Mouse (Mus musculus) bone marrow, adult 2 months (tissue): Measurements from ENCODE around the gene 4930404N11Rik. TPM values are rescaled to one million over a fixed set of nuclear protein-coding genes. Genes with fewer than 3 reads are reported as not detected.

ENCODE experiments used
- H3K27ac ChIP-seq: fragments of 200-500 bp; 2 replicates; pipeline ENCODE4 v1.5.1; 2012; ENCODE audit warnings: low read depth, mild to moderate bottlenecking, control low read depth, inconsistent platforms, low read length; ENCODE audit not compliant: control insufficient read depth, poor library complexity, insufficient read depth
- H3K4me1 ChIP-seq: fragments of 200-500 bp; 2 replicates; pipeline ENCODE4 v1.6.1; 2011; ENCODE audit warnings: low read length; ENCODE audit not compliant: control insufficient read depth, insufficient read depth
- H3K4me3 ChIP-seq: fragments of 200-500 bp; replicated peaks from 2 replicates; pipeline ENCODE3; 2011; ENCODE audit warnings: mild to moderate bottlenecking, low read depth, low read length, control low read depth; ENCODE audit not compliant: control insufficient read depth
- CTCF ChIP-seq: fragments of 200-500 bp; IDR thresholded peaks from 2 replicates; pipeline ENCODE4 v1.5.1; 2011; ENCODE audit warnings: low read length, control low read depth; ENCODE audit not compliant: control insufficient read depth, insufficient read depth
- POLR2A ChIP-seq: fragments of 200-500 bp; IDR thresholded peaks from 2 replicates; pipeline ENCODE4 v1.6.1; 2011; ENCODE audit warnings: low read depth, mild to moderate bottlenecking, control low read depth, low read length, borderline replicate concordance; ENCODE audit not compliant: control insufficient read depth
- WGBS: fragments of 180-500 bp; shearing (Covaris S2); methylation state at CpG from one replicate; pipeline ENCODE4 v1.1.7; 2018; 5-methylcytosine and 5-hydroxymethylcytosine counted together
- polyA plus RNA-seq: library from polyadenylated mRNA; stranded (reverse); fragments of >200 nt; gene quantifications from 2 replicates; pipeline ENCODE4 v1.2.4, GENCODE M21; 2011; ENCODE audit warnings: low replicate concordance; ENCODE audit not compliant: missing spikeins, insufficient read depth, insufficient read length

Gene 4930404N11Rik
- polyA plus RNA-seq, 1 experiment: 12.3 TPM

GRCm38 (mm10) chr10:81313581-81313980, 52.0 kb downstream of the 4930404N11Rik start:
- no peak overlapping the region for H3K27ac ChIP-seq
- no peaks in the 10 kb centered on the region; the same call in 1 of the 2 replicates for H3K4me1 ChIP-seq
- WGBS: 89% methylated on average over 13 of the region's 13 CpGs
- TF ChIP-seq POLR2A (no peak), CTCF (no peak)
- H3K4me3 ChIP-seq: no peak overlapping the region

Other genes starting within 250 kb of the 4930404N11Rik start
- 28.2 and 31.0 TPM in 2 replicates for gene Zbtb7a, start 230.6 kb downstream of the 4930404N11Rik start, polyA plus RNA-seq
- 11.1 and 29.0 TPM in 2 replicates for gene Pias4, start 197.9 kb downstream of the 4930404N11Rik start, polyA plus RNA-seq
- 347 and 468 TPM in 2 replicates for gene Eef2, start 189.2 kb downstream of the 4930404N11Rik start, polyA plus RNA-seq
- 7.2 and 23.2 TPM in 2 replicates for gene Dapk3, start 182.8 kb downstream of the 4930404N11Rik start, polyA plus RNA-seq
- not detected in 2 replicates for gene 4930442H23Rik, start 182.0 kb downstream of the 4930404N11Rik start, polyA plus RNA-seq
- not detected in 2 replicates for gene Nmrk2, start 163.8 kb downstream of the 4930404N11Rik start, polyA plus RNA-seq
- not detected in 2 replicates for gene Atcay, start 135.0 kb downstream of the 4930404N11Rik start, polyA plus RNA-seq
- gene Zfr2, start 132.7 kb downstream of the 4930404N11Rik start, polyA plus RNA-seq: 0.32 and 2.5 TPM in 2 replicates
- gene Matk, start 112.9 kb downstream of the 4930404N11Rik start, polyA plus RNA-seq: 11.9 and 18.9 TPM in 2 replicates
- 34.4 and 75.4 TPM in 2 replicates for gene Mrpl54, start 98.9 kb downstream of the 4930404N11Rik start, polyA plus RNA-seq
- 14.6 and 32.8 TPM in 2 replicates for gene Apba3, start 98.9 kb downstream of the 4930404N11Rik start, polyA plus RNA-seq
- 3.0 and 3.4 TPM in 2 replicates for gene Tjp3, start 74.2 kb downstream of the 4930404N11Rik start, polyA plus RNA-seq
- gene Pip5k1c, start 72.9 kb downstream of the 4930404N11Rik start, polyA plus RNA-seq: 31.2 and 62.2 TPM in 2 replicates
- 24.0 and 36.6 TPM in 2 replicates for gene Cactin, start 44.7 kb downstream of the 4930404N11Rik start, polyA plus RNA-seq
- 3.3 and 7.9 TPM in 2 replicates for gene Tbxa2r, start 37.1 kb downstream of the 4930404N11Rik start, polyA plus RNA-seq
- gene Gipc3, start 22.6 kb downstream of the 4930404N11Rik start, polyA plus RNA-seq: not detected in 2 replicates
- gene Hmg20b, start 15.3 kb downstream of the 4930404N11Rik start, polyA plus RNA-seq: 56.9 and 60.7 TPM in 2 replicates
- gene Mfsd12, start 8.3 kb downstream of the 4930404N11Rik start, polyA plus RNA-seq: 11.0 and 14.3 TPM in 2 replicates
- 126 and 131 TPM in 2 replicates for gene Fzr1, start 12.7 kb upstream of the 4930404N11Rik start, polyA plus RNA-seq
- gene Dohh, start 18.6 kb upstream of the 4930404N11Rik start, polyA plus RNA-seq: 14.6 and 23.0 TPM in 2 replicates
- 3.4 and 4.3 TPM in 2 replicates for gene Gm48551, start 18.6 kb upstream of the 4930404N11Rik start, polyA plus RNA-seq
- gene Gm48552, start 23.2 kb upstream of the 4930404N11Rik start, polyA plus RNA-seq: not detected in 2 replicates
- gene Smim24, start 27.2 kb upstream of the 4930404N11Rik start, polyA plus RNA-seq: 7.9 and 18.0 TPM in 2 replicates
- 5.1 and 14.5 TPM in 2 replicates for gene Nfic, start 89.8 kb upstream of the 4930404N11Rik start, polyA plus RNA-seq
- gene Celf5, start 116.9 kb upstream of the 4930404N11Rik start, polyA plus RNA-seq: 0.72 TPM in 1 of 2 replicates, not detected in the other
- gene Ncln, start 130.6 kb upstream of the 4930404N11Rik start, polyA plus RNA-seq: 30.2 and 61.0 TPM in 2 replicates
- 7.6 and 15.8 TPM in 2 replicates for gene S1pr4, start 134.3 kb upstream of the 4930404N11Rik start, polyA plus RNA-seq
- gene Gna15, start 158.4 kb upstream of the 4930404N11Rik start, polyA plus RNA-seq: 5.4 and 9.4 TPM in 2 replicates
- gene Gna11, start 179.4 kb upstream of the 4930404N11Rik start, polyA plus RNA-seq: 12.3 and 23.8 TPM in 2 replicates
- 183 and 306 TPM in 2 replicates for gene Aes, start 193.7 kb upstream of the 4930404N11Rik start, polyA plus RNA-seq
- 18.5 and 41.7 TPM in 2 replicates for gene Tle2, start 208.7 kb upstream of the 4930404N11Rik start, polyA plus RNA-seq
- gene Tle6, start 235.3 kb upstream of the 4930404N11Rik start, polyA plus RNA-seq: 23.2 and 27.8 TPM in 2 replicates
- gene BC025920, start 240.5 kb upstream of the 4930404N11Rik start, polyA plus RNA-seq: 3.9 and 6.6 TPM in 2 replicates